Mouse (Mus musculus): ENCODE measurements around the gene Sez6l2. TPM values are rescaled to one million over a fixed set of nuclear protein-coding genes. Genes with fewer than 3 reads are reported as not detected.
A peak's percentile ranks its signal among the peaks of the same experiment; 100 is the strongest.

Sez6l2 gene
- polyA plus RNA-seq, 2 experiments = 0.19 TPM; not detected in 1

DNA sequence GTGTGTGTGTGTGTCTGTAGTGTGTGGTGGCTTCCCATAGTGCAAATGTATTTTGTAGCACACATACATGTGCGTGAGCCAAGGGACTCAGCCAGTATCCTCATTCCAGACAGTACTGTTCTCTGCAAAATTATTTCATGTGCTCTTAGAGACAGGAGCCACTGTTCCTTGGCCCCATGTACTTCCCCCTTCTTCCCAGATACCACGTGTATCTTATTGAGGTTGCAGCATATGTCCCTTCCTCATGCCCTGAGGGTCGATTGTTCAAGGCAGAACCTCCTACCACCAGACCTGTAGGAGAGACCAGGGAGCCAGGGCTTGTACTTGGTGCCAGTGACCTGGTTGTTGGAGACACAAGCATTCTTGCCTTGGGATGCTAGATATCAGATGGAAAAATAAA lies 4.8 kb downstream of the Sez6l2 start:
- Histone ChIP-seq H3K36me3 (replicated peaks; ENCODE audit: control insufficient read depth, insufficient read depth, low read depth) (no peaks in the 10 kb centered on the region), H3K9me3 (ENCODE audit: control insufficient read depth, low read length) (no peaks in the 10 kb centered on the region), H3K4me3 (ENCODE audit: insufficient read depth in 1 of 2, low read depth in 2 of 2, low read length in 2 of 2) (no peak overlapping the region), H3K4me1 (replicated peaks; ENCODE audit: control insufficient read depth in 2 of 2, insufficient read depth in 2 of 2, low read length in 1 of 2) (no peaks in the 10 kb centered on the region), H3K27ac (no peak overlapping the region), H3K4me2 (ENCODE audit: low read depth) (no peak overlapping the region), H3K27me3 (ENCODE audit: control insufficient read depth, insufficient read depth, low read length) (peaks cover 16% of the 10 kb centered on the region), H3K9ac (replicated peaks) (no peak overlapping the region)
- ATAC-seq (ENCODE audit: insufficient read depth) = no peak
- TF ChIP-seq CTCF (IDR thresholded peaks at IDR 0.05; ENCODE audit: low read depth) (no peak), EP300 (IDR thresholded peaks at IDR 0.05; ENCODE audit: low read depth) (no peak)
- no peak for DNase-seq (ENCODE audit: low read depth in 3 of 3, low spot score in 3 of 3)
- WGBS (ENCODE audit: insufficient replicate concordance) = 25% methylated on average over 3 of the region's 3 CpGs

DNA sequence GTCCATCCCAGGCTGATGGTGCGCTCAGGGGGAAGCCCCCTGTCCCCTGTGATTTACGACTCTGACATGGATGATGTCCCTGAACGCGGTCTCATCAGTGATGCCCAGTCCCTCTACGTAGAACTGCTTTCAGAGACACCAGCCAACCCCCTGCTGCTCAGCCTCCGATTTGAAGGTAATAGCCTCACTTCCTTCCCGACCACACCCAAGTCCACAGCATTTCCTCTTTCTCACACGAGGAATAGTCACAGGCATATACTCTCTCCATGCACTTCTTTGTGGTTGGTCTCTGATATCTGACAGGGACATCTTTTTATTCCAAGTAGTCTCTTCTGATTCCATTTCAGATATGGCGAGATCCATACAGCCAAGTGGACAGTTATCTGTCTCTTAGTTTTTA lies 9.4 kb downstream of the Sez6l2 start:
- no peaks in the 10 kb centered on the region; the same call in 1 of the 2 replicates for H3K27me3 ChIP-seq (ENCODE audit: control insufficient read depth, insufficient read depth, low read length)
- ATAC-seq (ENCODE audit: insufficient read depth) = no peak

DNA sequence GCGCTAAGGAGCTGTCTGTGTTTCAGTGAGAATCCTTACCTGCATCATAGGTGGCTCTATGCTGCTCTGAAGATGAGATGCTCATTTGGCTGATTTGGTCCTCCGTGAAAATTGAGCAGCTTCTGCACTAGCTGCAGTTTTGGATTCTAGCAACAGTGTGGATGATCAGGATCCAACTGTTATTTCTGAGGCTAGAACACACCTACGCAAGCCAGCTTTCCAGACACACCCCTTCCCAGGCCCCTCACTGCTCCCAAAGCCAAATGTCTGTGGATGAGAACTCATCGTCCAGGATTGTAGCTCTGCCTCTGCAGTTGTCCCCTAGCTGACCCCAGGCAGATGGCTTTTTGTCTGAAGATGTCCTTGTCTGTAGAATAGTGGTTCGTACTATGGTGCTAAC lies 10.7 kb downstream of the Sez6l2 start:
- ATAC-seq (ENCODE audit: insufficient read depth) (no peak), DNase-seq (ENCODE audit: low read depth in 3 of 3, low spot score in 3 of 3) (no peak)
- H3K9ac ChIP-seq (replicated peaks) = no peak overlapping the region
- no peaks in the 10 kb centered on the region for H3K36me3 ChIP-seq (replicated peaks; ENCODE audit: control insufficient read depth, insufficient read depth, low read depth)
- no peak overlapping the region for H3K4me2 ChIP-seq (ENCODE audit: low read depth)
- H3K27me3 ChIP-seq (ENCODE audit: control insufficient read depth, insufficient read depth, low read length) = no peaks in the 10 kb centered on the region; the same call in 1 of the 2 replicates
- WGBS (ENCODE audit: insufficient replicate concordance) = 78% methylated on average over 5 of the region's 5 CpGs
- H3K27ac ChIP-seq = no peak overlapping the region
- no peak for TF ChIP-seq CTCF (IDR thresholded peaks at IDR 0.05; ENCODE audit: low read depth)
- no peak for TF ChIP-seq EP300 (IDR thresholded peaks at IDR 0.05; ENCODE audit: low read depth)
- no peaks in the 10 kb centered on the region for H3K9me3 ChIP-seq (ENCODE audit: control insufficient read depth, low read length)
- H3K4me3 ChIP-seq (ENCODE audit: insufficient read depth in 1 of 2, low read depth in 2 of 2, low read length in 2 of 2) = no peak overlapping the region
- H3K4me1 ChIP-seq (replicated peaks; ENCODE audit: control insufficient read depth in 2 of 2, insufficient read depth in 2 of 2, low read length in 1 of 2) = no peaks in the 10 kb centered on the region

More for the DNA sequence above, 9.4 kb downstream of the Sez6l2 start:
- no peaks in the 10 kb centered on the region for H3K9me3 ChIP-seq (ENCODE audit: control insufficient read depth, low read length)
- WGBS (ENCODE audit: insufficient replicate concordance) = 33% methylated on average over 9 of the region's 9 CpGs
- no peak for TF ChIP-seq CTCF (IDR thresholded peaks at IDR 0.05; ENCODE audit: low read depth)
- TF ChIP-seq EP300 (IDR thresholded peaks at IDR 0.05; ENCODE audit: low read depth) = no peak
- no peak overlapping the region for H3K4me2 ChIP-seq (ENCODE audit: low read depth)
- H3K27ac ChIP-seq = no peak overlapping the region
- DNase-seq (ENCODE audit: low read depth in 3 of 3, low spot score in 3 of 3) = no peak
- no peak overlapping the region for H3K4me3 ChIP-seq (ENCODE audit: insufficient read depth in 1 of 2, low read depth in 2 of 2, low read length in 2 of 2)
- no peak overlapping the region for H3K9ac ChIP-seq (replicated peaks)
- no peaks in the 10 kb centered on the region for H3K36me3 ChIP-seq (replicated peaks; ENCODE audit: control insufficient read depth, insufficient read depth, low read depth)
- H3K4me1 ChIP-seq (replicated peaks; ENCODE audit: control insufficient read depth in 2 of 2, insufficient read depth in 2 of 2, low read length in 1 of 2) = no peaks in the 10 kb centered on the region

DNA sequence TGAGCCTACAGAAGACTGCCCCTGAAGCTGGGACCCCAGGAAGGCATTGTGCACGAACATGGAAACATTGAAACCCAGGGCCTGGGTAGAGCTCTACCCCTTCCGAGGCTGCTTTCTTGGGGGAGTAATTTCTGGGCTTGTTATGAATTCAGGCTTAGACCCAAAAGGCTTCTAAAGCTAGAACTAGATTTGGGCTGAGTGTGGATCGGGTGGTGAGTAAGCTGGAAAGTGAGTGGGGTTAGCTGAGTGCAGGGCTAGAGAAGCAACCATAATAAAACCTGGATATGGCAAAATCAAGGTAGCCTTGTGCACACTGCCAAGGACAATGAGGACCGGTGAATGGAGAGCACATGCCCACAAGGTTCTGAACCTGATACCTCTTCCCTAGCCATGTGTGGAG lies 11.6 kb downstream of the Sez6l2 start:
- DNase-seq (ENCODE audit: low read depth in 3 of 3, low spot score in 3 of 3) = no peak
- no peaks in the 10 kb centered on the region for H3K36me3 ChIP-seq (replicated peaks; ENCODE audit: control insufficient read depth, insufficient read depth, low read depth)
- no peak overlapping the region for H3K9ac ChIP-seq (replicated peaks)
- no peak overlapping the region for H3K27ac ChIP-seq
- no peaks in the 10 kb centered on the region for H3K9me3 ChIP-seq (ENCODE audit: control insufficient read depth, low read length)
- no peak overlapping the region for H3K4me3 ChIP-seq (ENCODE audit: insufficient read depth in 1 of 2, low read depth in 2 of 2, low read length in 2 of 2)
- ATAC-seq (ENCODE audit: insufficient read depth) = no peak
- H3K4me2 ChIP-seq (ENCODE audit: low read depth) = no peak overlapping the region
- no peaks in the 10 kb centered on the region for H3K4me1 ChIP-seq (replicated peaks; ENCODE audit: control insufficient read depth in 2 of 2, insufficient read depth in 2 of 2, low read length in 1 of 2)
- no peaks in the 10 kb centered on the region; the same call in 1 of the 2 replicates for H3K27me3 ChIP-seq (ENCODE audit: control insufficient read depth, insufficient read depth, low read length)
- WGBS (ENCODE audit: insufficient replicate concordance) = 70% methylated on average over 4 of the region's 4 CpGs
- TF ChIP-seq CTCF (IDR thresholded peaks at IDR 0.05; ENCODE audit: low read depth) = no peak
- TF ChIP-seq EP300 (IDR thresholded peaks at IDR 0.05; ENCODE audit: low read depth) = no peak

DNA sequence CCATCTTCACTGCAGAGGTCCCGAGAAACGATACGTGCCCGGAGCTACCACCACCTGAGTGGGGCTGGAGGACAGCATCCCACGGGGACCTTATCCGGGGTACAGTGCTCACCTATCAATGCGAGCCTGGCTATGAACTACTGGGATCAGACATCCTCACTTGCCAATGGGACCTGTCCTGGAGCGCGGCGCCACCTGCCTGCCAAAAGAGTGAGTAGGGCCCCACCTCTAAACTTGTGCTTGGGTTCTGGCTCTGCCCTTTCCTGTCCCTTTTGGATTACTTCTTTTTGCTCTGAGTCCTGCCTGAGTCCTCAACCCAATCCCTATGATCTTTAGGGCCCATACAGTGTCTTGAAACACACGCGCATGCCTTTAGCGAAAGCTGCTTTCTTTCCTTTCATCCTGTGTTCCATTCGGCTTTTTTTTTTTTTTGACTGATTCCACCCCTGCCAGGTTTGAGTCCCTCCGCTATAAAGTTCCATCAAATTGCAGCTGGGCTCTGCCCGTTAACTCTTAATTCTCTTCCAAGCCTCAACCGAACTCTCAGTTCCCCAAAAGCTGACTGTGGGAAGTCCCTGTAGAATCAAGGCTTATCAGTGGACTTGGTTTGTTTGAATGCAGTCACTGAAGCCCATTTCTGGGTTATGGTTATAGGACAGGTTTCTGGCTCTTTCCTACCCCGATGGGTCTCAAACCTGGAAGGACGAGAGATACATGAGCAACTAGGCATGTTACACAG lies 13.4 kb downstream of the Sez6l2 start:
- Histone ChIP-seq H3K4me1 (replicated peaks; ENCODE audit: control insufficient read depth in 2 of 2, insufficient read depth in 2 of 2, low read length in 1 of 2) (no peaks in the 10 kb centered on the region), H3K27me3 (ENCODE audit: control insufficient read depth, insufficient read depth, low read length) (no peaks in the 10 kb centered on the region; the same call in 1 of the 2 replicates), H3K9ac (replicated peaks) (no peak overlapping the region), H3K4me2 (ENCODE audit: low read depth) (no peak overlapping the region), H3K4me3 (ENCODE audit: insufficient read depth in 1 of 2, low read depth in 2 of 2, low read length in 2 of 2) (no peak overlapping the region), H3K36me3 (replicated peaks; ENCODE audit: control insufficient read depth, insufficient read depth, low read depth) (no peaks in the 10 kb centered on the region), H3K9me3 (ENCODE audit: control insufficient read depth, low read length) (no peaks in the 10 kb centered on the region), H3K27ac (no peak overlapping the region)
- TF ChIP-seq EP300 (IDR thresholded peaks at IDR 0.05; ENCODE audit: low read depth) = no peak
- peak; percentile 78 for TF ChIP-seq CTCF (IDR thresholded peaks at IDR 0.05; ENCODE audit: low read depth)
- 26% methylated on average over 19 of the region's 19 CpGs for WGBS (ENCODE audit: insufficient replicate concordance)
- ATAC-seq (ENCODE audit: insufficient read depth) (no peak), DNase-seq (ENCODE audit: low read depth in 3 of 3, low spot score in 3 of 3) (no peak)

All from liver, embryonic 14.5 days (tissue).